Mouse (Mus musculus) embryonic facial prominence, embryonic 12.5 days (tissue): ENCODE measurements around the gene S100a10. TPM values are rescaled to one million over a fixed set of nuclear protein-coding genes. Genes with fewer than 3 reads are reported as not detected.

ENCODE experiments used
- ATAC-seq: fragments of 200-750 bp; cut with Nextera tagmentation; 2 replicates; pipeline ENCODE4 v1.8.0; 2017; ENCODE audit not compliant: insufficient number of reproducible peaks, insufficient read depth, low FRiP score, low TSS enrichment
- H3K27ac ChIP-seq: fragments of 300-500 bp; sonication (generic); 2 replicates; pipeline ENCODE4 v1.5.1; 2016; ENCODE audit warnings: mild to moderate bottlenecking
- H3K27me3 ChIP-seq: fragments of 300-500 bp; sonication (generic); 2 replicates; pipeline ENCODE4 v1.6.1; 2016; ENCODE audit warnings: mild to moderate bottlenecking, moderate library complexity
- H3K36me3 ChIP-seq: fragments of 300-500 bp; sonication (generic); 2 replicates; pipeline ENCODE4 v1.6.1; 2016; ENCODE audit warnings: mild to moderate bottlenecking
- H3K4me1 ChIP-seq: fragments of 300-500 bp; sonication (generic); 2 replicates; pipeline ENCODE4 v1.6.1; 2016
- H3K4me2 ChIP-seq: fragments of 300-500 bp; sonication (generic); replicated peaks from 2 replicates; pipeline ENCODE4 v1.6.1; 2016; ENCODE audit warnings: mild to moderate bottlenecking, moderate library complexity
- H3K4me3 ChIP-seq: fragments of 300-500 bp; sonication (generic); 2 replicates; pipeline ENCODE4 v1.5.1; 2016; ENCODE audit warnings: mild to moderate bottlenecking
- H3K9ac ChIP-seq: fragments of 300-500 bp; sonication (generic); 2 replicates; pipeline ENCODE4 v1.6.1; 2016; ENCODE audit warnings: mild to moderate bottlenecking, moderate library complexity
- H3K9me3 ChIP-seq: fragments of 300-500 bp; sonication (generic); 2 replicates; pipeline ENCODE4 v1.6.1; 2016; ENCODE audit warnings: mild to moderate bottlenecking, moderate library complexity
- WGBS: fragments of 180-500 bp; shearing (Covaris S2); methylation state at CpG from one replicate; pipeline ENCODE4 v1.1.7; 2016; 5-methylcytosine and 5-hydroxymethylcytosine counted together
- polyA plus RNA-seq: library from polyadenylated mRNA; unstranded; fragments of >200 nt; fragmentation: Nextera tagmentation; extraction: Ambion mirVana; gene quantifications from 2 replicates; pipeline ENCODE4 v1.2.1, GENCODE M21; 2016

The S100a10 gene
- polyA plus RNA-seq, 1 experiment from 2014 or later = 379 TPM

GRCm38 (mm10) chr3:93548541-93549266 is 6.2 kb upstream of the S100a10 start:
- Histone ChIP-seq H3K27me3 (no peaks in the 10 kb centered on the region), H3K4me3 (no peak overlapping the region), H3K36me3 (no peaks in the 10 kb centered on the region), H3K9me3 (no peaks in the 10 kb centered on the region), H3K27ac (no peak overlapping the region), H3K4me2 (no peak overlapping the region), H3K9ac (no peak overlapping the region), H3K4me1 (no peaks in the 10 kb centered on the region)
- ATAC-seq = no peak
- WGBS = 54% methylated on average over 2 of the region's 6 CpGs

GRCm38 (mm10) chr3:93549986-93550385 is 4.9 kb upstream of the S100a10 start:
- no peaks in the 10 kb centered on the region for H3K9me3 ChIP-seq
- H3K9ac ChIP-seq = no peak overlapping the region
- no peak overlapping the region for H3K4me3 ChIP-seq
- H3K27ac ChIP-seq = no peak overlapping the region
- no peaks in the 10 kb centered on the region for H3K36me3 ChIP-seq
- no peak overlapping the region for H3K4me2 ChIP-seq
- 0 out of 2 replicates have a peak, but pooled peaks cover 7% of the 10 kb centered on the region for H3K4me1 ChIP-seq
- no peaks in the 10 kb centered on the region for H3K27me3 ChIP-seq
- ATAC-seq = no peak
- 65% methylated on average over 4 of the region's 4 CpGs for WGBS

GRCm38 (mm10) chr3:93551950-93552901 is 2.7 kb upstream of the S100a10 start:
- Histone ChIP-seq H3K4me3 (no peak overlapping the region), H3K36me3 (no peaks in the 10 kb centered on the region), H3K4me1 (peaks cover 24% of the 10 kb centered on the region), H3K4me2 (no peak overlapping the region), H3K27ac (no peak overlapping the region), H3K9me3 (no peaks in the 10 kb centered on the region), H3K9ac (no peak overlapping the region), H3K27me3 (no peaks in the 10 kb centered on the region)
- no peak for ATAC-seq
- 83% methylated on average over 5 of the region's 5 CpGs for WGBS

GRCm38 (mm10) chr3:93553311-93553710 is 1.6 kb upstream of the S100a10 start:
- ATAC-seq = no peak
- no peak overlapping the region for H3K27ac ChIP-seq

GRCm38 (mm10) chr3:93553765-93554378 is 1.0 kb upstream of the S100a10 start:
- no peaks in the 10 kb centered on the region for H3K27me3 ChIP-seq
- H3K27ac ChIP-seq = peak overlapping the region; percentile 68
- H3K9ac ChIP-seq = no peak overlapping the region
- peaks cover 28% of the 10 kb centered on the region for H3K4me1 ChIP-seq
- 47% methylated on average over 9 of the region's 9 CpGs for WGBS
- no peak for ATAC-seq
- peak overlapping the region; percentile 65 for H3K4me2 ChIP-seq
- H3K4me3 ChIP-seq = no peak overlapping the region
- no peaks in the 10 kb centered on the region for H3K9me3 ChIP-seq
- H3K36me3 ChIP-seq = no peaks in the 10 kb centered on the region

More at GRCm38 (mm10) chr3:93553311-93553710, 1.6 kb upstream of the S100a10 start:
- no peak overlapping the region for H3K4me2 ChIP-seq
- no peaks in the 10 kb centered on the region for H3K27me3 ChIP-seq
- peaks cover 28% of the 10 kb centered on the region for H3K4me1 ChIP-seq
- no peaks in the 10 kb centered on the region for H3K9me3 ChIP-seq
- no peak overlapping the region for H3K9ac ChIP-seq
- 93% methylated on average over 2 of the region's 2 CpGs for WGBS
- no peaks in the 10 kb centered on the region for H3K36me3 ChIP-seq
- H3K4me3 ChIP-seq = no peak overlapping the region

- no peaks in the 10 kb centered on the region for H3K9me3 ChIP-seq
- peaks cover 28% of the 10 kb centered on the region for H3K4me1 ChIP-seq
- WGBS = 17% methylated on average over 13 of the region's 13 CpGs
- peak overlapping the region; percentile 68 for H3K27ac ChIP-seq
- peak overlapping the region; percentile 58 for H3K9ac ChIP-seq
- ATAC-seq = no peak
- H3K27me3 ChIP-seq = no peaks in the 10 kb centered on the region
- peak overlapping the region; percentile 65 for H3K4me2 ChIP-seq
- peak overlapping the region; percentile 57 for H3K4me3 ChIP-seq
- no peaks in the 10 kb centered on the region for H3K36me3 ChIP-seq
Observed at GRCm38 (mm10) chr3:93554379-93554980, 400 bp upstream of the S100a10 start.

- H3K27me3 ChIP-seq = no peaks in the 10 kb centered on the region
- peak overlapping the region; percentile 58 for H3K9ac ChIP-seq
- peak overlapping the region; percentile 79 for H3K27ac ChIP-seq
- H3K4me3 ChIP-seq = peak overlapping the region; percentile 57
- WGBS = 25% methylated on average over 2 of the region's 2 CpGs
- H3K4me2 ChIP-seq = peak overlapping the region; percentile 65
- 0 out of 2 replicates have a peak, but pooled peaks cover under 1% of the 10 kb centered on the region for H3K36me3 ChIP-seq
- ATAC-seq = 0 out of 2 replicates have a peak, but pooled peaks have one; percentile 65
- no peaks in the 10 kb centered on the region for H3K9me3 ChIP-seq
- peaks cover 28% of the 10 kb centered on the region for H3K4me1 ChIP-seq
Observed at GRCm38 (mm10) chr3:93555878-93556254, 986 bp downstream of the S100a10 start.

GRCm38 (mm10) chr3:93556599-93556998 is 1.7 kb downstream of the S100a10 start:
- Histone ChIP-seq H3K36me3 (peaks cover 7% of the 10 kb centered on the region; the same call in 1 of the 2 replicates), H3K4me3 (peak overlapping the region; percentile 57), H3K4me1 (peaks cover 28% of the 10 kb centered on the region), H3K27me3 (no peaks in the 10 kb centered on the region), H3K27ac (peak overlapping the region; percentile 50; the same call in 1 of the 2 replicates), H3K4me2 (peak overlapping the region; percentile 65), H3K9ac (no peak overlapping the region), H3K9me3 (no peaks in the 10 kb centered on the region)
- WGBS = 67% methylated on average over 1 of the region's 1 CpGs
- no peak for ATAC-seq

- H3K9me3 ChIP-seq = no peaks in the 10 kb centered on the region
- WGBS = 33% methylated on average over 4 of the region's 4 CpGs
- H3K4me1 ChIP-seq = peaks cover 28% of the 10 kb centered on the region
- peaks cover 16% of the 10 kb centered on the region; the same call in 1 of the 2 replicates for H3K36me3 ChIP-seq
- peak overlapping the region; percentile 46; the same call in 1 of the 2 replicates for H3K27ac ChIP-seq
- no peak overlapping the region for H3K4me3 ChIP-seq
- peak overlapping the region; percentile 27 for H3K4me2 ChIP-seq
- H3K9ac ChIP-seq = no peak overlapping the region
- ATAC-seq = no peak
- H3K27me3 ChIP-seq = no peaks in the 10 kb centered on the region
Observed at GRCm38 (mm10) chr3:93557471-93557870, 2.6 kb downstream of the S100a10 start.

GRCm38 (mm10) chr3:93559961-93560360 is 5.1 kb downstream of the S100a10 start:
- Histone ChIP-seq H3K9ac (no peak overlapping the region), H3K36me3 (peaks cover 25% of the 10 kb centered on the region; the same call in 1 of the 2 replicates), H3K9me3 (no peaks in the 10 kb centered on the region), H3K4me1 (peaks cover 22% of the 10 kb centered on the region), H3K27me3 (no peaks in the 10 kb centered on the region), H3K4me2 (no peak overlapping the region), H3K27ac (no peak overlapping the region), H3K4me3 (no peak overlapping the region)
- ATAC-seq = no peak
- WGBS = 93% methylated on average over 6 of the region's 6 CpGs

- no peak overlapping the region for H3K4me2 ChIP-seq
- H3K36me3 ChIP-seq = peaks cover 25% of the 10 kb centered on the region; the same call in 1 of the 2 replicates
- ATAC-seq = no peak
- H3K4me3 ChIP-seq = no peak overlapping the region
- H3K4me1 ChIP-seq = peaks cover 5% of the 10 kb centered on the region; the same call in 1 of the 2 replicates
- no peak overlapping the region for H3K27ac ChIP-seq
- H3K9me3 ChIP-seq = no peaks in the 10 kb centered on the region
- no peaks in the 10 kb centered on the region for H3K27me3 ChIP-seq
- H3K9ac ChIP-seq = no peak overlapping the region
- 89% methylated on average over 2 of the region's 2 CpGs for WGBS
Observed at GRCm38 (mm10) chr3:93562372-93562771, 7.5 kb downstream of the S100a10 start.
